Mouse (Mus musculus) 416B (cell line): ENCODE data around the gene Pam16.

Experiments
- DNase-seq: peaks from one replicate; pipeline ENCODE4 v3.0.0; 2011; ENCODE audit warnings: low read depth

The Pam16 gene

GRCm38 (mm10) chr16:4624481-4625110, at the start of gene Pam16:
Pam16 (minus strand) TSS chr16:4624988.
- DNase-seq: peak; percentile 89

GRCm38 (mm10) chr16:4674091-4674490, 49.3 kb upstream of the Pam16 start:
- DNase-seq: peak; percentile 96

GRCm38 (mm10) chr16:4670317-4670716, 45.5 kb upstream of the Pam16 start:
- DNase-seq: no peak

- DNase-seq: peak; percentile 82
These were observed 42.5 kb upstream of the Pam16 start for GRCm38 (mm10) chr16:4667190-4667808.

GRCm38 (mm10) chr16:4665726-4666125, 40.9 kb upstream of the Pam16 start:
- no peak for DNase-seq

DNA sequence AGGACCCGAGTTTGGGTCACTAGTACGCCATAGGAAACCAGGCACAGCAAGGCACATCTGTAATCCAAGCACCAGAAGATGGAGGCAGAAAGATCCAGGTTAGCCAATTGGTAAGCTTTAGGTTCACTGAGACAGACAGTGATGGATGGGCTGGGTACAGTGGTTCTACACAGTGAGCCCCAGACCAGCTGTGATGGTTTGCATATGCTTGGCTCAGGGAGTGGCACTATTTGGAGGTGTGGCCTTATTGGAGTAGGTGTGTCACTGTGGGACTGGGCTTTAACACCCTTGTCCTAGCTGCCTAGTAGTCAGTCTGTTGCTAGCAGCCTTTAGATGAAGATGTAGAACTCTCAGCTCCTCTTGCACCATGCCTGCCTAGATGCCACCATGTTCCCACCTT, 39.0 kb upstream of the Pam16 start:
- no peak for DNase-seq

- DNase-seq: no peak
These were observed 36.8 kb upstream of the Pam16 start for GRCm38 (mm10) chr16:4661605-4662004.

GRCm38 (mm10) chr16:4659326-4659725, 34.5 kb upstream of the Pam16 start:
- no peak for DNase-seq

DNA sequence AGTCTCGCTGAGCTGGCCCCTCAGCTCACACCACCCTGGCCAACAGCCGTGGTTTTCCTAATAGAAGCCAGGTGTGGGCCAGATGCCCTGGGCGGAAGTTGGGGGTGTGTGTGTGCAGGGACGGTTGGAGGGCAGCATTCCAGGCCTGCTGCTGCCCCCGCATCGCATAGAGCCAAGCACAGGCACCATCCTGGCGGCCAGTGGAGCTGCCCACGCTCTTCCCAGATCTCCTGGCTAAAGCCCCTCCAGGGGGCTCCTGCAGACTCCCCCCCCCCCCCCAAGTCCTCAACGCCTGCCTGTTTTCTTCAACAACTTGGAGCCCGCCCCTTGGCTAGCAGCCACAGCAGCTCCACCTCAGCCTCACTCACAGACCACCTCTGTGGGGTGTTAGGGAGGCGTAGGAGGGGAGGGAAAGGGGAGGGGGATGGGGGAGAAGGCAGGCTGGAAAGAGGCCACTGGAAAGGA, 34.0 kb upstream of the Pam16 start:
- DNase-seq: no peak

GRCm38 (mm10) chr16:4656571-4657081, 31.8 kb upstream of the Pam16 start:
- DNase-seq: no peak

DNA sequence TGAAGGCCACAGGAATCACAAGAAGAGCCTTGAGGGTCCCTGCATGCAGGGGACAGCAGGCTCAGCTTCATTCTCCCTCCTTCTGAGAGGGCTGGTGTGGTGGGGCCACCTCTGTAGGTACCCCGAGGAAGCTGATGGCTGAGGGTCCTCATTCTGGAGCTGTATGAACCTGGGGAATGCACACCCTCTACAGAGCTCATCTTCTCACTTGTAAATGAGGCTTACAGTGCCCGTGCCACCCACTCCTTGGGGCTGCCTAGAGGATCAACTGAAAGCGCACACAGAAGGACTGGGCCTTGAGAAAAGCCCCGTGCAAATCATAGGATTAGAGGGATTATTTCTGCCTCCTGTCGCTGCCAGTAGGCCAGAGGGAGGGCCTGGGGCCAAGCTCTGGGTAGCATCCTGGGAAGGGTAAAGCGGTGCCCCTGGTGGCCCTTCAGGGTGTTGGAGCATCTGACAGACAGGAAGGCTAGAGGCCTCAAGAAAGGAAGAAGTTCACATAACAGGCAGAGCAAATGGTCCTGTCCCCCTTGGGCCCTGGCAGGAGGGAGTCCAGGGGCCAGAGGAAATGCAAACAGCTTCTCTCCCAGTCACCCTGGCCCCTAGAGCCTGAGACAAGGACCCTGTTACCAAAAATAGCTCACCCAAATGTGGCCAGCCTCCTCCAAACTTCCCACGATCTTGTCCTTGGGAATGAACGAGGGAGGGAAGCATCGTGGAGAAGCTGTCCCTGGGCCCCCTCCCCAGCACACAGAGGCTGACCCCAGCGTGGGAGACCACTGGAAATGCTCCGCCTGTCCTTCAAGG, 31.2 kb upstream of the Pam16 start:
- peak; percentile 13 for DNase-seq

GRCm38 (mm10) chr16:4655251-4655734, 30.5 kb upstream of the Pam16 start:
- no peak for DNase-seq

GRCm38 (mm10) chr16:4654706-4655105, 29.9 kb upstream of the Pam16 start:
- no peak for DNase-seq

DNA sequence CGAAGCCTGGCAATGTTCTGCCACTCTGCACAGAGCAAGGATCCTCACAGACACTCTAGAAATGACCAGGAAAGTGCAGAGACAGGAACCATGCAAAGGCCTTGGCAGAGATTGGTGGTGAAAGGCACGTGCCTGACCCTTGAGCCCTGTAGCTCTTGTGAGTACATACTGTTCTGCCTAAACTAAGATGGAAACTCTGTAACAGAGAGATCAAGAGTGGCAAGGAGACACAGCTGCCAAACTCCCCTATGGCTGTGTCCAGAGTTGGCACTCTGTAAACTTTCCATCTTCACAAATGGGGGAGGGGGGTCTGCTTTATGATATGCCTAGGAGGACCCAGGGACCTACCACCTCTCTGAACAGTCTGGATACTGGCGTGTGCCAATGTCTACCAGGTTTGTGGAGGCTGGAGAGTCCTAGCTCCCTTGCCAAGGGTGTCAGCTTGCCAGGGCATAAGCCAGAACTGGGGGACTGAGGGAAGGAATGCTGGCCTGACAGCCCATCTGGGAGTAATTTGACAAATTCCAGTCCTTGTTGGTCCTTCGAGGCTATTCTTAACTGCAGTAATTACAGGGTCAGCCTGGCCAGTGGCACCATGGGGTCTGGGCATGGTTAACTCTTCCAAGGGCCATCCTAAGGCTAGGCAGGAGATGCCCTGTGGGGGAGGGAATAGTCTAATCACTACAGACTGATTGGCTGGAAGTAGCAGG, 28.1 kb upstream of the Pam16 start:
- no peak for DNase-seq

DNA sequence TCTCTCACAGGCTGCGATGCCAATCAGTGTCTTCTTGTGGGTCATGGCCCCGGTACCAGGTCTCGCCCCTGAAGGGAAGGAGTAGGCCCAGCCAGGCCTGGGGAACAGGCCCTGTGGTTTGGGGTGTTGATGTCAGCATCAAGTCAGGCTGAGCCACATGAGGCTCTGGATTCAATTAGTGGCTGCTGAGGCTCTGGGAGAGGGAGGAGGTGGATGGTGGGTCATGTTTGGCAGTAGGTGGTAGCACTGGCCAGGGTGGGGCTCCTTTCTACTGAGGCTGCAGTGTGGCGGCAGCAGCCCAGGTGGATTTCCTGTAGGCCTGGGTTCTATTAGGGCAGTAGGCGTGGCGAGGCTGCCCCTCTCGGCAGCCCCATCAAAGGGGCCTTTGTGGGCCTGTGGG, 26.8 kb upstream of the Pam16 start:
- DNase-seq: no peak

- no peak for DNase-seq
These were observed 26.3 kb upstream of the Pam16 start for GRCm38 (mm10) chr16:4651081-4651480.

GRCm38 (mm10) chr16:4650161-4650560, 25.4 kb upstream of the Pam16 start:
- no peak for DNase-seq

GRCm38 (mm10) chr16:4649692-4650091, 24.9 kb upstream of the Pam16 start:
- no peak for DNase-seq

DNA sequence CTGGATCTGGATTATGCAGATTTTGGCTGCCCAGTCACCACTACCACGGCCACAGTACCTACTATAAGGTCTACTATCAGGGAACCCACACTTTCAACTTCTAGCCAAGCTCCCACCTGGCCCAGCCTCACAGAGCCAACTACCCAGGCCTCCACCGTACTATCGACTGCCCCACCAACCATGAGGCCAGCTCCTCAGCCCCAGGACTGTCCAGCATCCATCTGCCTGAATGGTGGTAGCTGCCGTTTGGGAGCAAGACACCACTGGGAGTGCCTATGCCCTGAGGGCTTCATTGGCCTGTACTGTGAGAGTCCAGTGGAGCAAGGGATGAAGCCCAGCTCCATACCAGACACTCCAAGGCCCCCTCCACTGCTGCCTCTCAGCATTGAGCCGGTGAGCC, 24.4 kb upstream of the Pam16 start:
- no peak for DNase-seq

DNA sequence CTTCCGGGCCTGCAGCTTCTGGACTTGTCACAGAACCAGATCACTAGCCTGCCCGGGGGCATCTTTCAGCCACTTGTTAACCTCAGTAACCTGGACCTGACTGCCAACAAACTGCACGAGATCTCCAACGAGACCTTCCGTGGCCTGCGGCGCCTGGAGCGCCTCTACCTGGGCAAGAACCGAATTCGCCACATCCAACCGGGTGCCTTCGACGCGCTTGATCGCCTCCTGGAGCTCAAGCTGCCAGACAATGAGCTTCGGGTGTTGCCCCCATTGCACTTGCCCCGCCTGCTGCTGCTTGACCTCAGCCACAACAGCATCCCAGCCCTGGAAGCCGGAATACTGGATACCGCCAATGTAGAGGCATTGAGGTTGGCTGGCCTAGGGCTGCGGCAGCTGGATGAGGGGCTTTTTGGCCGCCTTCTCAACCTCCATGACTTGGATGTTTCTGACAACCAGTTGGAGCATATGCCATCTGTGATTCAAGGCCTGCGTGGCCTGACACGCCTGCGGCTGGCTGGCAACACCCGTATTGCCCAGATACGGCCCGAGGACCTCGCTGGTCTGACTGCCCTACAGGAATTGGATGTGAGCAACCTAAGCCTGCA, 23.7 kb upstream of the Pam16 start:
- no peak for DNase-seq

- DNase-seq: no peak
These were observed 22.9 kb upstream of the Pam16 start for GRCm38 (mm10) chr16:4647651-4648141.
